Mouse (Mus musculus): Measurements from ENCODE around the gene Otop2. TPM values are rescaled to one million over a fixed set of nuclear protein-coding genes. Genes with fewer than 3 reads are reported as not detected.

Otop2 gene
- total RNA-seq, 1 experiment from 2014 or later, result not detected

DNA sequence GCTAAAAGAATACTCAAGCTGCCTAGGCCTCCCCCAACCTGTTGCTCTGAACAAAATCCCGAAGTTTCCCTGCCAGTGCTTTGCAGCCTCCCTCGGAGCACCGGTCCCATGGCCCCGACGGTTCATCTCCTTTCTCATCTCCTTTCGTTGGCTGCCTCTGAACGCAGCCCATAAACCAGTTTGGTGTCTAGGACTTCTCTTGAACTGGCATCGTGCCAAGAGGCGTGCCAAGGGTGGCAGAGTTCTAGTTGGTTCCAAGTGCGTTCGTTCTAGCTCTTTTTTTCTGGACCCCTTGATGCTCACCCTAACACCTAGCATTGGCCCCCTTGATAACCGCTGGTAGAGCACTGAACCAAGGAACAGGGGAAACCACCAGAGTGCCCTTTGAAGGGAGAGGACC lies 28.3 kb downstream of the Otop2 start:
- ATAC-seq (ENCODE audit: extremely low read depth, insufficient number of reproducible peaks, low FRiP score, poor library complexity, severe bottlenecking), result no peak

DNA sequence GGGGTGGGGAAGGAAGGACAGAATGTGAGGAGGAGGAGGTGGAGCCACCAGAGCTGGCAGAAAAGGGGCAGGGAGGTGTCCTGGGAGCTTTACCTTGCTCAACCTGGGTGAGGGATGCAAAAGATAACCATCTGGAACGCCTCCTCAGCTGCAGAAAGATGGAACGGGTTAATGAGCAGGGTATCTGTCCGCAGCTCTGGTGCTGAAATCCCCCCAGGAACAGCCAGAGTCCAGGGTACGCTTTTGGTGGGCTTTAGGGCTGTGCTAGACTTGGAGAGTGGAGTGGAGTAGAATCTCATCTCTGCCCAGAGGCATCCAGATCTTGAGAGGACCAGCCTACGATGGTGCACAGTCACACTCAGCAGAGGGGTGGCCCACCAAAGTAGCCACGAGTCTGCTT lies 29.2 kb downstream of the Otop2 start:
- ATAC-seq (ENCODE audit: extremely low read depth, insufficient number of reproducible peaks, low FRiP score, poor library complexity, severe bottlenecking), result no peak

DNA sequence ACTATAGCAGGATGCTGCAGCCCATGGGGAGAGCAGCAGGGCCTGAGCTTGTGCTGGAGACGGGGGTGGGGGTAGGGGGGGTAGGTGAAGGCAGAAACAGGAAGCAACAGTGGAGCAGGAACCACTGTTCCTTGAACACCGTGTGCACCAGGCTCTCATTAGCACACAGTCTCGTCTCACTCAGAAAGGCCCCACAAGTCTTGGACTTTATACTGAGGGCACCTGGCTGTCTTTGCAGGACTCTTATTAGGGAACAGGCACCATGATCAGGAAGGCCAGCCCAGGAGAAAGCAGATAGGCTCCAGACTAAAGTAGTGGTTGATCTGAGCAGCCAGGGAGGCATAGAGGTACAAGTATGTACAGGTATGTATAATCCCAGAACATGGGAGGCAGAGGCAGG lies 30.4 kb downstream of the Otop2 start:
- ATAC-seq (ENCODE audit: extremely low read depth, insufficient number of reproducible peaks, low FRiP score, poor library complexity, severe bottlenecking), result no peak

DNA sequence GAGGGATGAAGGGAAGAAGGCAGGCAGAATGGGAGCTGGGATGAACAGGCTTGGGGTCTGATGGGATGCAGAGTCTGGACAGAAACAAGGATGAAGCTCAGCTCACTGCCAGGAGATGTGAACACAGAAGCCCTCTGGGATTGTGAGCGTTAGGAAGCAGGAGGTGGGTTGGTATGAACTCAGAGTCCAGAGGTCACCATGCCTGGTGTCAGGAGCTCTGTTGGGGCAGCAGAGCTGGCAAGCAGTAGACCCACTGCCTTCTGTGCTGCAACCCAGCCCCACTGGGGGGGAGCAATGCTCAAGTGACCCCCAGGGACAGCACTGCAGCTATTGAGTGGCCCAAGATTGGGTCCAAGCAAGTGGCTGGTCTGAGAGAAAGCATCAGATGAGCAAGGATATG lies 30.9 kb downstream of the Otop2 start:
- no peak for ATAC-seq (ENCODE audit: extremely low read depth, insufficient number of reproducible peaks, low FRiP score, poor library complexity, severe bottlenecking)

DNA sequence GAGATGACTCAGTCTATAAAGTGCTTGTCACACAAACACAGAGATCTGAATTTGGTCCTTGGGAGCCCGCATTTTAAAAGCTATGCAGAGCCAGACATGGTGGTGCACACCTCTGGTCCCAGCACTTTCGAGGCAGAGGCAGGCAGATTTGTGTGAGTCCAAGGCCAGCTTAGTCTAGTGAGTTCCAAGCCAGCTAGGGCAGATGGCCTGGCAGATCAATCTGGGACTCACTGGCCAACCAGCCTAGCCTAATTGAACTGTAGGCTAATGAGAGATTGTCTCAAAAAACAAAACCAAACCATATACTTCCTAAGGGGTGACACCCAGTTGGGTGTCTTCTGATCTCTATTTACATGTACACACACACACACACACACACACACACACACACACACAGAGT lies 34.3 kb downstream of the Otop2 start:
- ATAC-seq (ENCODE audit: extremely low read depth, insufficient number of reproducible peaks, low FRiP score, poor library complexity, severe bottlenecking), result no peak

DNA sequence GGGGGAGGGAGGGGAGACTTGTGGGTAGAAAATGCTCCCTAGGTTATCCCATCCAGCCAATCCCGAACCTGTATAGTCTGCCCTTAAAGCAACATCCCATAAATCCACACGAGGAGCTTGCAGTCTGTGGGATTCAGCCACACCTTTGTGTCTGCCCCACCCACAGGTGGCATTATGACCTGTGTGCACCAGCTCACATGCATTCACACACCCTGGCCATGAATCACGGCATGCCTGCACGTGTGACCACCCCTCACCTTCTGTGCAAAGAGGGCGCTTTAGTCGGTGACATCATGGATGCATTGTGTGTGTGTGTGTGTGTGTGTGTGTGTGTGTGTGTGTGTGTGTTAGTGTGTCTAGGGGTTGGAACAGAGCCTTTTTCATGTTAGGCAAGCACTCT lies 34.9 kb downstream of the Otop2 start:
- ATAC-seq (ENCODE audit: extremely low read depth, insufficient number of reproducible peaks, low FRiP score, poor library complexity, severe bottlenecking), result no peak

DNA sequence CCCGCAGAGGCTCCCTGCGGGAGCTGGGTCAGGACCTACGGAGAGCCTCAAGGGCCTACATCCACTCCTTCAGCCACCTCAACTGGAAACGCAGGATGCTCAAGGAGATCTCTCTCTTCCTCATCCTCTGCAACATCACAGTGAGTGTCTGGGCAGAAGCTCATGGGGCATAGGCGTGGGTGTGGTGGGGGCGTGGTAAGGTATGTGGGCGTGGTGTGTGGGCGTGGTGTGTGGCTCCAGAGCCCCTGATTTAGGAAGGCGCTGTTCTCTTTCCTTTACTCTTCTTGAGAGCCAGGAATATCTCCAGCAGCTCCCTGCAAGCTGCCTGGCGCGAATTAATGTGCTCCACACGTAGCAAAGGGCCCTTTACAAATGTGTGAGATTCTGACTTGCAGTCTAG lies 38.0 kb downstream of the Otop2 start:
- no peak for ATAC-seq (ENCODE audit: extremely low read depth, insufficient number of reproducible peaks, low FRiP score, poor library complexity, severe bottlenecking)

DNA sequence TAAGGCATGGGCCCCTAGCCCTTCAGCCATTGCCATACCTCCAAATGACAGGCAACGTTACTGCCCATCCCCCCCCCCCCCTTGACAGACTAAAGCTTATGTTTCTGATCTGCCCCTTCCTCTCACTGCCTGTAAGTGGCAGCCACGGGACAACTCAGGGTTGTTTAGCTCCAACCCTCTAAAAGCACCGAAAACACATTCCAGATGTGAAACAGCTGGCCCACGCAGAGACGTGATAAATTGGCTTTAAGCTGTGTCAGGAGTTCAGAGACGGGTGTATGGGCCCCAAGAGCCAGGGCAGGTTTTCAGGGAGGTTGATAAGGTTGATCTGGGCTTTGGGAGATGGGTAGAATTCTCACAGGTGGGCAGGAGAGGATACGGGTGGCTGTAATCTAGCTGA lies 38.6 kb downstream of the Otop2 start:
- no peak for ATAC-seq (ENCODE audit: extremely low read depth, insufficient number of reproducible peaks, low FRiP score, poor library complexity, severe bottlenecking)

DNA sequence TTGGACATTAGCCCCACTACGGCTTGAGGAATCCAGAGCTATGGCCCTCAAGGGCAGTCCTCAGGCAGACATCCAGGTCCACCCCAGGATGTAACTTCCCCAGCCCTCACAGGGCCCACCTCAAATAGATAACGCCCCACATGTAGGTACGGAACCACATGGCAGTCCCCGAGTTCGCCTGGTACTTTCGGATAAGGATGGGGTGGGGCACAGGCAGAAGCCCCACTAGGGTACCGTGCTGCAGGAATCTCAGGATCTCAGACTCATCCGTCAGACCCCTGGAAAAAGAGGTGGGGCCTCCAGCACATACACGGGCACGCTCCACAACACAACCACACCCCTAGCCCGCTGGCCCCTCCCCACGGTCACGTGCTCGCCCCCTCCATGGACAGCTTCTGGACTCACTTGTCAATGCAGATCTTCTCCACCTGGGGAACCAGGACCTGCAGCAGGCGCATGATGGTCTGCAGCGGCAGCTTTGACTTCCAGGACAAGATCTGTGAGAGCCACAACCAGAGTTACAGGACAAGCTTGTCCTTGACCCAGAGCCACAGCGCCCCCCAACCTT lies 41.8 kb downstream of the Otop2 start:
- ATAC-seq (ENCODE audit: extremely low read depth, insufficient number of reproducible peaks, low FRiP score, poor library complexity, severe bottlenecking), result no peak

DNA sequence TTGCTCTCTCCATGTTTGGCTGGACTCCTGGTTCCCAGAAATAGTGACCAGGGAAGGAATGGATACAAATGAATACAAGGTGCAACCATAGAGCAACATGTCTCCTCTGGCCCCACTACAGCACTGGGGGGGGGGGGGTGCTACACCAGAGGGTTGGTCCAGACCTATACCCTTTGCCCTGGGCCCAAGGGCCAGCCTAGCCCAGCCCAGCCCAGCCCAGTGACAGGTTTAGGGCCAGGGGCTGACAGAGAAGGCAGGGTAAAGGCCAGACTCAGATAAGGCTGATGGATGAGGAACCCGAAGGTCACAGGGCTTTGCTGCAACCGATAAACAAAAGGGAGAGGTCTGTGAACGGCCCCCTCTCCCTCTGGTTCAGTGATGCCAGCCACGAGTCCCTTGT lies 43.0 kb downstream of the Otop2 start:
- no peak for ATAC-seq (ENCODE audit: extremely low read depth, insufficient number of reproducible peaks, low FRiP score, poor library complexity, severe bottlenecking)

DNA sequence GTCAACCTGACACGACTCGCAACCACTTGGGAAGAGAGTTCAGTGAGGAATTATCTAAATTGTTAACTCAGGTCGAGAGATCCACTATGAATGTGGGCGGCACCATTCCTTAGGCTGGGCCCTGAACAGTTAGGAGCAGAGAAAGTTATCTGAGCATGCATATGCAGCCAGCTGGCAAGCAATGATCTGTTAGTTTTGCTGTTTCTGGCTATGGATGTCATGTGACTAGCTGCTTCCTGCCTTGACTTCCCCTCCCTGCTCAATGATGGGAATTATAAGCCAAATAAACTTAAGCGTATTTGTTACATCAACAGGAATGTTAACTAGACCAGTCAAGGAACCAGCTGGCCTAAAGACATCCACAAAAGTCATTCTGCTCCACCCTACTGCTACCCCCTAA lies 46.4 kb downstream of the Otop2 start:
- no peak for ATAC-seq (ENCODE audit: extremely low read depth, insufficient number of reproducible peaks, low FRiP score, poor library complexity, severe bottlenecking)

DNA sequence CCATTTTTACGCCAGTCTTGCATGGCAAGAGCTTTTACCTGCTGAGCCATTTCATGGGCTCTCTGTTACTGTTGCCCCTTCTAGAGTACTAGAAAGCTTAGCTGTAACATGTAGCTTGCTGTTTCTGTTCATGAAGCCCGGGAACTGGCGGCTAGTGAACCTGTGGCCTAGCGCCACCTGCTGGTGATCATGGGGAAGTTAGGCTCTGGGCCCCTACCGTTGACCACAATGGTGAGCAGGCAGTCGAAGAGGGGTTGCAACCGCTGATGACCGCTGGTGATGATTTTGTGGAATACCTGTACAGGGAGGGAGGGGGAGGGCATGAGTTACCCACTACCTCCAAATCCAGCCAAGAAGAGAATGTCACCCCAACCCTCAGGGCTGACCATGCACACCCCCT lies 47.2 kb downstream of the Otop2 start:
- ATAC-seq (ENCODE audit: extremely low read depth, insufficient number of reproducible peaks, low FRiP score, poor library complexity, severe bottlenecking), result peak; percentile 59; the same call in 1 of the 2 replicates

DNA sequence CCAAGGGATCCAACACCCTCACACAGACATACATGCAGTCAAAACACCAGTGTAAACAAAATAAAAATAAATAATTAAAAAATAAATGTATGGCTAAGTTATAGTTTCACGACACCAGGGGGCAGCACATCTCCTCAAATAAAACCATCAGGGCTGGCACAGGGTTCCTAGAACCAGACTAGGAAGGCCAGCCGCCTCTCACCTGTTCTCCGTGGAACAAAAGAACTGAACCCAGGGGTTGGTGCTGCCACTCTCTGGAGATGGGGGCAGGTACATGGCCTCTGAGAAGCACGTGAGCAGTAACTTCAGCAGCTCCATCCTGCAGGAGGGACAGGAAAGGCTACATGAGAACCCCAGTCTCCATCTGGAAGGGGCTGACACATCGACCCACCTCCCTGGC lies 51.5 kb downstream of the Otop2 start:
- no peak for ATAC-seq (ENCODE audit: extremely low read depth, insufficient number of reproducible peaks, low FRiP score, poor library complexity, severe bottlenecking)

DNA sequence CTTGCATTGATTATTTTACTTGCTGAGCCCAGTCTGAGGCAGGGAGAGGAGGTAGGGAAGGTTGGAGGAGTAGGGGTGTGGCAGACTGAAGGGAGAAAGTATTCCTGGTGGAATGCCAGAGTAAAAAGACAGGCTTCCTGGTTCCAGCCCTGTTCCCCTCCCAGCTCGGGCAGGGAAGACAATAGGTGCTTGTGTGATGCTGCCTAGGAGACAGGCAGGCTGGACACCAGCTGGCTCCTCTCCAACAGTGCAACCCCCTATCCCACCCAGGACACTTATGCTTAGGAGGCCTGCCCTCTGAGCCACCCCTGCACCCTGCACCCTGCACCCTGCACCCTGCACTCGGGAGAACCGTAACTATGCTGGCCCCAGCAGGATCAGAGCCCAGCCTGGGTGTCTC lies 52.3 kb downstream of the Otop2 start:
- no peak for ATAC-seq (ENCODE audit: extremely low read depth, insufficient number of reproducible peaks, low FRiP score, poor library complexity, severe bottlenecking)

DNA sequence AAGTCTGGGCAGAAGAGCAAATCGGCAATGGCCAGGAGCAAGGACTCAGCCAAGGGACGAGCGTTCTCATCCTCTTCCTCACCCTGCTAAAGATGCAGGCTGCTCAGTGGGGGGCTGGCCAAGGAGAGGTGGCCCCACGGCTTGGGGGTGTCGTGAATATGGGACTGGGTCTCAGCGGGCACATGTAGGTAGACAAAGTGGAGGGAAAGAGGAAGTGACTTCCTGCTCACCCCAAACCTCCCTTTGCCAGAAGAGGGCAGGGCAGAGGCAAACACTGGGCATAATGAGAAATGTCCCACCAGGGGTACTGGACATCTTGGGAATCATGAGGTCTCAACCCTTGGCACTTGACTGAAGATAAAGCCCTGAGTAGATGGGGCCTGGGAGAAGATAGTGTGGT lies 52.8 kb downstream of the Otop2 start:
- no peak for ATAC-seq (ENCODE audit: extremely low read depth, insufficient number of reproducible peaks, low FRiP score, poor library complexity, severe bottlenecking)

DNA sequence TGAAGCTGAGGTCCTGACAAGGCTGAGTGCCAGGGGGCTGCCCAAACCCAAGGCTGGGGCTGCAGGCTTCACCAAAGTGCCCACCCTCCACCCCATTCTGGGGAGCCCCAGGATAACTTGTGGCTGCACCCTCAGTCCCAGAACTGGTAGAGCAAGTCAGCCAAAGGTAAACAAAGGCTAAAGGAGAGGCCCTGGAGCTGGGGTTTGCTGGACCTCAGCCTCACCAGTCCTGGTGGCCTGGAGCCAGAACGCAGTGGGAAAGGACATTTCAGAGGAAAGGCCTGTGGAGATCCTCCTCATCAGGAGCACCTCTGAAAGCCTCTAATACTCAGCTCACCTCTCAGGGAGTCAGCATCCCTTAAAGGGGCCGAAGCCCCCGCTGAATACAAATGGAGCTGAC lies 57.2 kb downstream of the Otop2 start:
- no peak for ATAC-seq (ENCODE audit: extremely low read depth, insufficient number of reproducible peaks, low FRiP score, poor library complexity, severe bottlenecking)

DNA sequence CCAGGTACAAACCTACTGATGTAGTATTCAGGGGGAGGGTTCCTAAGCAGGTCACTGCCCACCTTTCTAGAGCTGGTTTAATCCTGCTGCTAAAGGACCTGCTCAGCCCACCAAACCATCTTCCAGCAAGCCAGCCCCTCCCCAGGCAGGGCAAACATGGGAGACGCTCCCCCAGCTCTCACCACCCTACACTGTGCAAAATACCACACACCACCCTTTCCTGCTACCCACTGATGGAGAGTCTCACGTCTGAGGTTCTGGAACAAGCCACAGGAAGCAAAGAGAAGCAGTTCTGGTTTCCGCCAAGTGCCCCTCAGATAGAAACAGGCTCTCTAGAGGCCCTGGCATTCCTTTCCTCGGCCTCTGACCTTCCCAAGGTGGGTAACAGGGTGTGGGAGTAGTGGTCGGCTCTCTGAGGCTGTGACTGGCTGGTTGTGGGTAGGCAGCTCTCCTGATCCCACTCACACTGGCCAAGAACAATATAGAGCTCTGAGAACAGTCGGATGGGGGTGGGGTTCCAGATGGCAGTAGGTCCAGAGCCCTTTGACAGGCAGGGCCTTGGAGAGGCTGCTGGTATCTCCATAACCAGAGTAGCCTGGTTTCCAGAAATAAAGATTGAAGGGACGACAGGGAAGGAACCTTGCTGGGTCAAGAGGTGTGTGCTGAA lies 59.2 kb downstream of the Otop2 start:
- ATAC-seq (ENCODE audit: extremely low read depth, insufficient number of reproducible peaks, low FRiP score, poor library complexity, severe bottlenecking), result no peak

DNA sequence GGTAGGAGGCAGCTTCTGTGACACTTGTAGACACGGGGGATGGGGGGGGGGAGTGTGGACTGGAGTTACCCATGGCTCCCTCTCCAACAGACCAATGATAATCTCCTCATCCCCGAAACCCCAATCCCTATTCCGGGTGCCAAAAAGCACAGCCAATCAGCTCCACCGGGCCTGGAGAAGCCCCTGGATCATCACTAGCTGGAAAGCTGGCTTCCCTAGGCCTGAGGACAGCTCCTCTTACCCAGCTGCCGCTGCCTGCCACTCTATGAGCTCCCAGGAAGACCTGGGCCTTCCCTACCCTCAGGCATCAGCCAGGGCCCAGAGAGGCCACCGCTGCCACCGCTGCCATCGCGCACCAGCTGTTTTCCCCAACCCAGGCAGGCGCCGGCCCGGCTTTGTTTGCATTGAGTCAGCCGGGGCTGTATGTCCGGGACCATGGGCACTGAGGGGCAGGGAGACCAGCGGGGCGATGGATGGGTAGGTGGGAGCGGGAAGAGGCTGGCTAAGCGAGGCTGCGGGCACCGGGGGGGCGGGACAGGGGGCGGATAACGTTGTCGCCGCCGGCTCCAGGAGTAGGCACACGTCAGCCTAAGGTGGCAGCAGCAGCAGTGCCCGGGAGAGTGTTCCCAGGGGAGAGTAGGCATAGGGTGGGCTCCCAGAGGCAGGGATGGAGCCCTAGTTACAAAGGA lies 59.9 kb downstream of the Otop2 start:
- ATAC-seq (ENCODE audit: extremely low read depth, insufficient number of reproducible peaks, low FRiP score, poor library complexity, severe bottlenecking), result no peak

DNA sequence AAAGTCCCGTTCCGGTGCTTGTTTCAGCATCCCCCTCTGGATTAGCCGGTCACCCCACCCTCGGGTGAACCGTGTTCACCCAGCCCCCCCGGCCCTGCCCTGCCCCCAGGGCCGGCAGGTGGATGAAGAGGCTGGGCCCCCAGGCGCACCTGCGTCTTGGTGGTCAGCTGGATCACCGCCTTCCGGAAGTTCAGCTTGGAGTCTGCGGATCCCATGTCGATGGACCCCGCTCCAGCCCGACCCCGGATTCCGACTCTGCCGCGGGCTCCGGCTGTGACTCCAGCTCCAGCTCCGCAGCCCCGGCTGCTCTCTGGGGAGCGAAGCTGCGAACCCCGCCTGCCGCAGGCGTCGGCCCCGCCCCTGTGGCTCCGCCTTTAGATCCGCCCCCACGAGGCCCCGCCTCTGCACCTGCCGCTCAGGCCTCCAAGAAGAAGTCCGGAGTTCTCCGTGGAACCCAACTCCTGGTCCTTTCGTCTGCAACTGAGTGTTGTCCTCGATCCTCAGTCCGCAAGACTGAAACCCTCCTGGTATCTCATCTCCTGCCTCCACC lies 60.5 kb downstream of the Otop2 start, which contains the start of gene Hid1:
TSS of gene Hid1 (minus strand) at position 362 of the 550 bp plus-strand sequence.
- peak; percentile 42 for ATAC-seq (ENCODE audit: extremely low read depth, insufficient number of reproducible peaks, low FRiP score, poor library complexity, severe bottlenecking)

DNA sequence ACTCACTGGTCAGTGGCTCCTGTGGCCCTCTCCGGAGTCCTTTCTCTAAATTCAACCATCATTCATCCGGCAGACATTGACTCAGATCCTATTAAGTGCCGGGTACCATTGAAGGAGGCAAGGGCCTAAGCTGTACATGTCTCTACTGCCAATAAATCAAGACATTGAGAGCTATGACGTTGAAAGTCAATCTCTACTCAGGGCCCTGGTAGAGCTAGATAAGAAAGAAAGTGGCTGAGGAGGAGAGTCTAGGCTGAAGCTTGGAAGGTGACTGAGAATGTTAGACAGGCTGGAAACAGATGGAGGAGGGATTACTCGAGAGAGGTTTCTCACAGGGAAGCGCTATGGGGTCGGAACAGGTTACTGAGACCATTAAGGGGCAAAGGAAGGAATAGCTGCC lies 63.4 kb downstream of the Otop2 start:
- no peak for ATAC-seq (ENCODE audit: extremely low read depth, insufficient number of reproducible peaks, low FRiP score, poor library complexity, severe bottlenecking)

Data from neutrophil, adult 5-6 weeks (primary cell).